Mouse (Mus musculus): Measurements from ENCODE around the gene Pde4b.

- TF ChIP-seq CTCF (IDR thresholded peaks at IDR 0.05; ENCODE audit: extremely low read depth, insufficient read depth, low read length) (no peak), POLR2A (IDR thresholded peaks at IDR 0.05; ENCODE audit: extremely low read depth, insufficient read depth, low read length) (no peak)
Measured at GRCm38 (mm10) chr4:102603968-102604367, 516.6 kb downstream of the Pde4b start.
